Mouse (Mus musculus) heart, postnatal 0 days (tissue): ENCODE data around the gene Slc12a5.

ENCODE experiments used
- CTCF ChIP-seq: IDR thresholded peaks from 2 replicates; pipeline ENCODE4 v1.5.1; 2016; ENCODE audit warnings: antibody characterized with exemption, control low read depth, low read depth
- EP300 ChIP-seq: IDR thresholded peaks from 2 replicates; pipeline ENCODE4 v1.6.1; 2016; ENCODE audit warnings: antibody characterized with exemption, low read depth

DNA sequence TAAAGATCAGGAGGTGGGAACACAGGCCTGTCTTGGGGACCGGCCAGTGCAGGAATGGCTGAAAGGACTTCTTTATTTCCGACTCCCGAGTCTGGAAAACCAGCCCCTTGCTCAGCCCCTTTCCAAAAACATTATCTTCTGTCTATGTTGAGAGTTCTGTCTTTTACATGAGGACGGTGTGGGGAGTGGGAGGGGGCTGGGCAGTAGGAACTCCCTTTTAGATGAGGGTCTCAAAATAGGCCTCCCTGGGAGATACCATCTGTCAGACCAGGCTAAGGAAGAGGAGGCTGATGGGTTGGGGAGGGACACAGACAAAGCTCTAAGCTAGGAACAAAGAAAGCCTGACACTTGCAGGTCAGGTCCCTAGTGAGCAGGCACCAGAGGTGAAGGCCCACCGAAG is 88.4 kb downstream of the Slc12a5 start:
- TF ChIP-seq CTCF (no peak), EP300 (no peak)
